Mouse (Mus musculus): ENCODE results near the gene Ogn. TPM values are rescaled to one million over a fixed set of nuclear protein-coding genes. Genes with fewer than 3 reads are reported as not detected.
"Not testable (repeated sequence)": the region's sequence is repeated elsewhere in the genome, so short reads cannot be mapped to it uniquely, and the experiment has no call there.

Ogn gene
- total RNA-seq (2021) = 10 to 100 TPM; 48.1 to 62.8 TPM
- long read RNA-seq, experiment 1, transcript Ogn-201 (7 exons, 2,566 nt) = major isoform, 13 of 19 reads
- long read RNA-seq, experiment 1, partial matches to known transcripts = 5 of 19 reads
- long read RNA-seq, experiment 1, other reads (novel, unspliced or antisense) = 1 of 19 reads
- long read RNA-seq, experiment 2, transcript Ogn-201 (7 exons, 2,566 nt) = major isoform, 14 of 32 reads
- long read RNA-seq, experiment 2, partial matches to known transcripts = 13 of 32 reads
- long read RNA-seq, experiment 2, other reads (novel, unspliced or antisense) = 5 of 32 reads

DNA sequence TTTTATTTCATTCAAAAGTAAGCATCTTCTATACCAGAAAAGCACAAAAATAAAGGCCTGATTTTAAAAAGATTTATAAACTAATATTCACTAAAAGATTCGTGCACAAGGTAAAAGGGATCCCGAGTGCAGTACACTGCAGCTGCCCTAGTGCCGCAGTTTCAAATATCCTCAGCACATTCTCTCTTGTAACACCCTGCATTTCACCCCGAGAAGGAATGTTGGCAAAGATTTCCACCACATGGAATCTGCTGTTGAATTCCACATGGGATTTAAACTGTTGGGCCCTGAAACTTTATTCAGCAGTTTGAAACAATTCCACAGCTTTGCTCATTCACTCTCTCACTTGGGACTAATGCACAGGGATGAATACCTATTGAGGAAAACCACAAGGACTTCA, at the start of gene Ogn:
Gene Ogn (plus strand): TSS at position 333 of the 400 bp plus-strand sequence.
- no peak for DNase-seq (ENCODE audit: low spot score in 2 of 2)

DNA sequence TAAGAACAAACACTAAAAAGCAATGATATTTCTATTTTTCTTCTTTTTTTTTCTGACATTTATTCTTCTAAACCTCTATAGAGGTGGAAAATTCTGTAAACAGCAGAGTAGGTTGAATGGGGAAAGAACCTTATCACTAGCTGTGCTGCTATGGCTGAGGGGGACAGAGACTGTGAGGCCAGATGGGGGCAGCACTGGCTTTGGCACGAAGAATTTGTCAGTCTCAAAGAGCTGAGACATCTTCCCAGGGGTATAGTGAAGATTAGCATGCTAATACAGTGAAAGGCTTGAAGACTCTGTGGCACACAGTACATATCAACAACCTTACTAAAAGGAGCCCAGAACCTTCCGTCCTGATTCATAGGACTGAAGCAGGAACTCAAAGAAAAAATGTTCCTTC, 48.7 kb upstream of the Ogn start:
- peak in 1 of 2 experiments; percentile 23 for DNase-seq (ENCODE audit: low spot score in 2 of 2)

DNA sequence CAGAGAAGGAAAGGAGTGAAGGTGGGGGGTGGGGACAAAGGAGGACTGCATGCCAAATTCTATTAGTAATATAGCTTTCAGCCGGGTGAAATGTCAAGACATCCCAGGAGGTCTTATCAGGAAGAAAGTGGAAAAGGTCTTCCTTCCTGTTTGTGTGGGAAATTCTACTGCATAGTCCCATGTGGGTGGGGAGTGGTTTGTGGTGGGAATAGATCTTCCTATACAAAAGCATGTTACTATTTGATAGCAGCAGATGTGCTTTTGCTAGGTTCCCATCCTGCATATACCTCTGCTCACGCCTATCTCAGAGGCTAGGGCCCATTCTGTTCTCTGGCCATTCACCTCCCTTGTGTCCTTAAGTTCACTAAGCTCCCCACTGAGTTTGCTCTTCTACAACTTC, 47.0 kb upstream of the Ogn start:
- DNase-seq (ENCODE audit: low spot score in 2 of 2) = no peak

DNA sequence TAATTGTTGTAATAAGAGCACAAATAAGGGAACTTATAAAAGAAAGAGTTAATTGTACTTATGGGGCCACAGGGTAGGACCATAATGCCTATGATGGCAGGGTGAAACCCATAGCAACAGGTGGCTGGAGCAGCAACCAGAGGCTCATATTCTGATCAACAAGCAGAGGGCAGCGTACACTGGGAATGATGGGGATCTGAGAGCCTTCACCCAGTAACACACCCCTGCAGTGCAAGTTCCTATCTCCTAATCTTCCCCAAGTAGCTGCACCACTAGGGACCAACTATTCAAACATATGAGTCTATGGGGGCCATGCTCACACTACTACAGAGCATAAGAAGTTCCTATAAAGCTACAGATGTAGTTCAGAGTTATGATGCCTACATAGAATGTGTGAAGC, 43.5 kb upstream of the Ogn start:
- DNase-seq (ENCODE audit: low spot score in 2 of 2) = no peak

GRCm38 (mm10) chr13:49570371-49570770, 37.5 kb upstream of the Ogn start:
- no peak for DNase-seq (ENCODE audit: low spot score in 2 of 2)

- DNase-seq (ENCODE audit: low spot score in 2 of 2) = no peak
Measured at GRCm38 (mm10) chr13:49571418-49571817, 36.4 kb upstream of the Ogn start.

DNA sequence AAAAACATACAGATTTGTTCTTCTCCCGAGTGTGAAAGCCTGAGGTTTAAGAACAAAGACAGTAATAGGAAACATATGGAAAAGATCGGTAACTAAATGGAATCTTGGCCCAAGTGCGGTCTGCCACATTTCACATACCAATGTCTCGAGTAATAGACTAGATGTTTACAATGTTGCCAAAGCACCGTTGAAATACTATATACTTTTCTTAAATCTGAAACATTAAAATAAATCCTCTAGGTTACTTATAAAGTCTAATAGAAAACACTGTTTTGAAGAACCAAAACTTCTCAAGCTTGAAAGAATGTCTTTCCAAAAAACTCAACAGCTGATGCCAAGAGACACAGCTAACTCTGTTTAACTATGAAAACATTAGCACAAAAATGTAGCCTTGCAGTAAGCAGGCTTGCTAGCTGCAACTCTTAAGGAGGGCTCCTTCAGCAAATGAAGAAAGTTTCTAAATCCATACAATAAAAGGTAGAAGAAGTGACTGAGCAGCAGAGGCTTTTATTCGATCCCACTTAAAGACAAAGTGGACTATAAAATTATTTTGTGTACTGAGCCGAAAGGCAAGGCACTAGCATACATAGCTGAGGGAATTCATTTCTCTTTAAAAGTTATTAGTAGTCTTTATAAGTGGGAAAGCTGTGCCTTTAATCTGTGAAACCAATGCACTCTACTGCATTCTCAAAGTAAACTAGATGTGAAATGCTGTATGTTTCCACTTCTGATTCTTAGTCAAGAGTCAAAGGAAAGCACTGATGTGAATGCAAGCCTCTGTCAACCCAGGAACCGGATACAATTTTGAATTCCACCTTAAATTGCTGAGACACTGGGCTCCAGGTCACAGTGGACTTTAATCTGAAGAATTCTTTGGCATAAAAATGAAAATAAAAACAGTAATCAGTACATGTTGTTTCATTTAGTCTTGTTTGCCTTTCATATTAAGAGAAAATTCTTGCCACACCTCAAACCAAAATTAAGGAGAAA, 26.0 kb upstream of the Ogn start, which contains the start of gene Omd:
Gene Omd (plus strand): TSS at position 922 of the 990 bp plus-strand sequence.
- DNase-seq (ENCODE audit: low spot score in 2 of 2) = no peak

- no peak for DNase-seq (ENCODE audit: low spot score in 2 of 2)
Measured at GRCm38 (mm10) chr13:49583859-49584258, 24.0 kb upstream of the Ogn start.

- DNase-seq (ENCODE audit: low spot score in 2 of 2) = peak in 1 of 2 experiments; percentile 22
Measured at GRCm38 (mm10) chr13:49584307-49585005, 23.4 kb upstream of the Ogn start.

- DNase-seq (ENCODE audit: low spot score in 2 of 2) = no peak
Measured at GRCm38 (mm10) chr13:49586062-49586461, 21.8 kb upstream of the Ogn start.

DNA sequence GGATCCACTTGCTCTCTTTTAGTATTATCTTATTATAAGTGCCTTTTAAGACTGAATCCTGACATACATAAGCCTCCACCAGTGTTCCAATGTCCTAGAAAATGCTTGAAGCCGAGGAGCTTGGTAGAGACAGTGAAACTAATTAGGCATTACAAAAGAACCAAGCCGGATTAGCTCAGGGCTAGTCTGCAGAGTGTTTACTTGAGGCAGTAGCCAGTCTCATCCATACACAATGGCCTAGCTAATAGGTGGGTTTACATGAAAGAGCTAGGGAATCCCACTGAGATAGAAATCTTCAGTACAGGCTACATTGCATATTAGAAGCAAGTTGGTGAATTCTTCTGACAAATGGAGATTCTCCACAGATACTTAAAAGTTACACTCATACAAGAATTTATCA, 5.3 kb upstream of the Ogn start:
- DNase-seq (ENCODE audit: low spot score in 2 of 2) = not testable (repeated sequence)

GRCm38 (mm10) chr13:49603603-49604002, 4.2 kb upstream of the Ogn start:
- no peak for DNase-seq (ENCODE audit: low spot score in 2 of 2)

DNA sequence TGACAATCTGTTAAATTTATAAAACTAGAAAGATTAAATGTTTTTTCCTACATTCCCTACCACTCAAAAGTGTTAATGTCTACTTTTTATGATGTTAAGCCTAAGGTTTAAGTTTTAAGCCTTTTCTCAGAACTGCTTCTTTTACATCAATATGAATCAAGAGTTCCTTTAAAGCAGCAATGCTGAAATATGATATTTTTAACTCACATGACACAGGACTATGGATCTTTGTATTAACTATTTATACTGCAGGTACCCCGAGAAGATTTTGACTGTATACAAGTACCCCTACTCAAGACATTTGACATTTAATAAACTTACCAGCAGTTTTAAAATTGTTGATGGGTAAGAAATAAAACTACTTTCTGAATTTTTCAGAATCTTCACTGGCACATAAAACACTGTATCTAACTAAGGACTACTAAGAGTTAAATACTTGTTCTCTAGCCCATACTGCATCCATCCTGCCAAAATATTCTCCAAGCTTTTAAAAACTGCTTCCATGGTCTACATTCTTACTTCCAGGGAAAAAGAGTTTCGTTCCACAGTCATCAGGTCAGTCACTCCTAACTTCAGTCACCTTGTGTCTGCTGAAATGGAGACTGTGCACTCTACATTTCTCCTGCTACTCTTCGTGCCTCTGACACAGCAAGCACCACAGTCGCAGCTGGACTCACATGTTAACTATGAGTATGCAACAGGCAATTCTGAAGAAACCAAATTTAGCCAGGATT, 910 bp downstream of the Ogn start:
- no peak for DNase-seq (ENCODE audit: low spot score in 2 of 2)

GRCm38 (mm10) chr13:49617021-49617420, 9.2 kb downstream of the Ogn start:
- no peak for DNase-seq (ENCODE audit: low spot score in 2 of 2)

- DNase-seq (ENCODE audit: low spot score in 2 of 2) = no peak
Measured at GRCm38 (mm10) chr13:49618365-49618764, 10.5 kb downstream of the Ogn start.

GRCm38 (mm10) chr13:49623216-49623615, 15.4 kb downstream of the Ogn start:
- DNase-seq (ENCODE audit: low spot score in 2 of 2) = no peak

DNA sequence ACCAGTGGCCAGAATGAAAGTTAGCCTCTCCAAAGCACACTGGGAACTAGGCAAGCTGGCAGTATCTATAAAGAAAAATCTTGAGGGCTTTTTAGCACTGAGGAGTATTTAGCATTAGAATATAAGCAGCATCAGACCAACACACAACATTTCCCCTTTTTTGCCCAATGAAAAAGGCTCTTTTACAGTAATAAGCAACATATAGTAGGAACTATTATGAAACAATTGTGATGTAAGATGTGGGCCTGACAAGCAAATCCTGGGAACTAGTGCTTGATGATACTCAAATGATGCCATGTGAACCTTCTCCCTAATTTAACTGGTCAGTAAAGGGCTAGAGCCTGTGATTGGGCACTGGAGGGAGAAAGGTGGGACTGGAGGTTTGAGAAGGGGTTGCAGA, 20.3 kb downstream of the Ogn start:
- no peak for DNase-seq (ENCODE audit: low spot score in 2 of 2)

- no peak for DNase-seq (ENCODE audit: low spot score in 2 of 2)
Measured at GRCm38 (mm10) chr13:49629076-49629475, 21.2 kb downstream of the Ogn start.

DNA sequence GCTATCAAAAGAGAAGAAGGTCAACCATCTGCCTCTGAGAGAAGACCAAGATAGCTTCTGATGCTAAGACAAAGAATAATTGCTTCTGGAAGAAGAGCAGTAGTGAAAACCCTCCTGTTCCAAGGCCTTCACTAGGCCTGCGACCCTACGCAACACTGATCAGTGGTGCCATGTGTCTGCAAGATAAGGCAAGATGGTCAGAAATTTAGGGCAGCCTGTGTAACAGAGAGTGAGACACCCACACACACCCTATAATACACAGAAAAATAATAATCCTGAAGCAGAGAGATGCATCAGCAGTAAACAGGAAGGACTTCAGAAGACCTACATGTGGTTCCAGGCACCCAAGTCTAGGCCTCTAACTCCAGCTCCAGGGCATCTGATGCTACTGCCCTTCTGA, 32.1 kb downstream of the Ogn start:
- DNase-seq (ENCODE audit: low spot score in 2 of 2) = no peak

GRCm38 (mm10) chr13:49642650-49643049, 34.8 kb downstream of the Ogn start:
- no peak for DNase-seq (ENCODE audit: low spot score in 2 of 2)
